Mouse (Mus musculus) hindbrain, embryonic 12.5 days (tissue): Measurements from ENCODE around the gene Slc41a3. TPM values are rescaled to one million over a fixed set of nuclear protein-coding genes. Genes with fewer than 3 reads are reported as not detected.

Experiments used
- microRNA-seq: library from miRNA; unstranded; fragments of <30 nt; microRNA quantifications from one replicate; pipeline ENCODE4, GENCODE M21; 2017
- polyA plus RNA-seq: library from polyadenylated mRNA; unstranded; fragments of >200 nt; fragmentation: Nextera tagmentation; extraction: Ambion mirVana; gene quantifications from 2 replicates; pipeline ENCODE4 v1.2.1, GENCODE M21; 2016

Gene Slc41a3
- polyA plus RNA-seq, 1 experiment from 2014 or later = 3.6 TPM

Small RNAs within 50 kb of the gene (microRNA-seq; reads per million reads assigned to microRNA genes)
- gene Gm24816 = not detected

Other genes starting within 250 kb of the Slc41a3 start
- gene Zxdc, start 235.2 kb upstream of the Slc41a3 start, polyA plus RNA-seq = 13.0 and 16.4 TPM in 2 replicates
- 2.8 and 3.8 TPM in 2 replicates for gene Cfap100, start 175.9 kb upstream of the Slc41a3 start, polyA plus RNA-seq
- gene Klf15, start 142.1 kb upstream of the Slc41a3 start, polyA plus RNA-seq = 6.3 and 6.9 TPM in 2 replicates
- gene Aldh1l1, start 118.3 kb upstream of the Slc41a3 start, polyA plus RNA-seq = 13.0 and 19.4 TPM in 2 replicates